Mouse (Mus musculus) olfactory bulb, adult 2 months (tissue): Measurements from ENCODE around the gene Dock8. TPM values are rescaled to one million over a fixed set of nuclear protein-coding genes. Genes with fewer than 3 reads are reported as not detected.
"Not testable (repeated sequence)": the region's sequence is repeated elsewhere in the genome, so short reads cannot be mapped to it uniquely, and the experiment has no call there.

Experiments used
- H3K27ac ChIP-seq: fragments of 200-500 bp; 2 replicates; pipeline ENCODE4 v1.5.1; 2012; ENCODE audit warnings: low read depth, low read length; ENCODE audit not compliant: insufficient read depth
- H3K4me1 ChIP-seq: fragments of 200-500 bp; 2 replicates; pipeline ENCODE4 v1.6.1; 2012; ENCODE audit warnings: low read length; ENCODE audit not compliant: control insufficient read depth, insufficient read depth
- H3K4me3 ChIP-seq: fragments of 200-500 bp; 2 replicates; pipeline ENCODE4 v1.5.1; 2012; ENCODE audit warnings: mild to moderate bottlenecking, low read depth, low read length, moderate library complexity; ENCODE audit not compliant: insufficient read depth
- CTCF ChIP-seq: fragments of 200-500 bp; IDR thresholded peaks from 2 replicates; pipeline ENCODE4 v1.5.1; 2012; ENCODE audit warnings: low read depth, mild to moderate bottlenecking, low read length, moderate library complexity; ENCODE audit not compliant: insufficient read depth
- POLR2A ChIP-seq: fragments of 200-500 bp; IDR thresholded peaks from 2 replicates; pipeline ENCODE4 v1.6.1; 2012; ENCODE audit warnings: mild to moderate bottlenecking, low read depth, low read length, moderate library complexity; ENCODE audit not compliant: insufficient read depth
- WGBS: fragments of 180-500 bp; shearing (Covaris S2); methylation state at CpG from one replicate; pipeline ENCODE4 v1.1.7; 2018; 5-methylcytosine and 5-hydroxymethylcytosine counted together
- polyA plus RNA-seq: library from polyadenylated mRNA; stranded (reverse); fragments of >200 nt; gene quantifications from 2 replicates; pipeline ENCODE4 v1.2.4, GENCODE M21; 2012; ENCODE audit warnings: low replicate concordance; ENCODE audit not compliant: missing spikeins, insufficient read depth, insufficient read length

Gene Dock8
- polyA plus RNA-seq, 1 experiment = not detected

GRCm38 (mm10) chr19:25031765-25032164 lies 32.4 kb downstream of the Dock8 start:
- Histone ChIP-seq H3K4me1 (no peaks in the 10 kb centered on the region), H3K27ac (no peak overlapping the region), H3K4me3 (no peak overlapping the region)
- WGBS = 85% methylated on average over 4 of the region's 4 CpGs
- TF ChIP-seq CTCF (no peak), POLR2A (no peak)

DNA sequence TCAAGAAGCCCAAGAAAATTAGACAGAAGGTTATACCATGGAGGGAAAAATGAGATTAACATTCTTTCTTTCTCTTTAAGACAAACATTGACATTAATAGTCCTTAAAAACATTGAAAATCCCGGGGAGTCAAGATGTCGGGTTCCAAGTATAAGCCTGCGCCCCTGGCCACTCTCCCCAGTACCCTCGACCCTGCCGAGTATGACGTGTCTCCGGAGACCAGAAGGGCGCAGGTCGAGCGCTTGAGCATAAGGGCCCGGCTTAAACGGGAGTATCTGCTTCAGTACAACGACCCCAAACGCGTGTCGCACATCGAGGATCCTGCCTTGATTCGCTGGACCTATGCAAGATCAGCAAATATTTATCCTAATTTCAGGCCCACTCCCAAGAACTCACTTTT lies 33.7 kb downstream of the Dock8 start:
- not testable (repeated sequence) for H3K4me1 ChIP-seq, H3K4me3 ChIP-seq, H3K27ac ChIP-seq
- 94% methylated on average over 8 of the region's 18 CpGs for WGBS

DNA sequence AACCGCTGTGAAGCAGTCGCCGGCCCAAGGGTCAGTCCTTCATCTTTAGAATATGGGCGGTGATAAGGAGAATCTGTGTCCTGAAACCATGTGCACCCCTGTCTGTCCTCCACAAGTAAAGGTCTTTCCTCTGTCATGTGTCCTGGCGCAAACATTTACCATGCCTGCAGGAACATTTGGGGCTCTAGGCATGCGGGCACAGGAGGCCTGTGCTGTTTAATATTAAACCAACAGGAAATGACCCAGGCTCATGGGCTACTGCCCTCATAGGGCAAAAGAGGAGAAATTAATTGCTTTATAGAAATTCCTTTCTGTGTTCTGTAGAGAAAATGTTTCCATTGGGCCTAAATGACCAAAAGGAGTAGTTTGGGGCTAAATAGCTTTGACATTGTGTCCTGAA lies 36.5 kb downstream of the Dock8 start:
- TF ChIP-seq CTCF (no peak), POLR2A (no peak)
- Histone ChIP-seq H3K4me1 (peaks cover 3% of the 10 kb centered on the region; the same call in 1 of the 2 replicates), H3K4me3 (no peak overlapping the region), H3K27ac (no peak overlapping the region)
- WGBS = 94% methylated on average over 6 of the region's 6 CpGs

- peaks cover 3% of the 10 kb centered on the region; the same call in 1 of the 2 replicates for H3K4me1 ChIP-seq
- 94% methylated on average over 5 of the region's 5 CpGs for WGBS
- H3K27ac ChIP-seq = no peak overlapping the region
- TF ChIP-seq CTCF = no peak
- no peak for TF ChIP-seq POLR2A
- no peak overlapping the region for H3K4me3 ChIP-seq
Observed at GRCm38 (mm10) chr19:25036784-25037183, 37.5 kb downstream of the Dock8 start.

DNA sequence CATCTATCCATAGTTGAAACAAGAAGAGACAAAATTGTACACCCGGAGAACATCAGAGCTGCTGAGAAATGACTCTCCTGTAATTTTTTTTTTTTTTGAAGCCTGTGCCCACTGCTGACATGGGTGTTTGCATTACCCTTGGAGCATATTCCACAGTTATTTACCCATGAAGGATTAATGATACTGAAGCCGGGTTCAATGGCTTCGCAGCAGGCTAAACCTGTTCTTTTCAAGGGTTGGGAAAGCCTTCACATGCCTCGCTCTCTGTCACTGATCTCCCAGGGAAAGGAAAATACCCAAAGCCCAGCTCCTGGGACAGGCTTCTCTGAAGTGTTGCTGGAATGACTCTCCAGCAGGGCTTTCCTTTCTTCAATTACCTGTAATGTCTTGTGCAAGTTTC lies 37.9 kb downstream of the Dock8 start:
- Histone ChIP-seq H3K27ac (no peak overlapping the region), H3K4me3 (no peak overlapping the region), H3K4me1 (peaks cover 3% of the 10 kb centered on the region; the same call in 1 of the 2 replicates)
- 79% methylated on average over 4 of the region's 4 CpGs for WGBS
- TF ChIP-seq CTCF (no peak), POLR2A (no peak)

DNA sequence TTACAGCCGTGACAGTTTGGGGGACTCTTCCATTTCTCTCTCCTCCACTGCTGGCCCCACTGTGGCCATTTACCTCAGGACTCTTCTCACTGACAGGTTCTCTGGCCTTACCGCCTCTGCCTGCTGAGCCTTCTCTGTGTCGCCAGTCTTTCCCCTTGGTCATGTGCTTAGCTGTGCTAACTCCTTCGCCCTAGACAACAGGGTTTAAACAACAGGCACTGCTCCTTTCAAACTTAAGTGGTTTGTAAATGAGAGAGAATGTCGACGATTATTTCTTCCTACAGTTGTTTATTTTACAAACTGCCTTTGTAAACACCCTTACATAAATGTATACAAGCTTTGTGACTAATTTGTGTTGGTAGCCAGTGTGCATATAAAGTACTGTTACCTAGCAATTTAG lies 39.0 kb downstream of the Dock8 start:
- H3K27ac ChIP-seq = no peak overlapping the region
- no peak overlapping the region for H3K4me3 ChIP-seq
- H3K4me1 ChIP-seq = peaks cover 3% of the 10 kb centered on the region; the same call in 1 of the 2 replicates
- 41% methylated on average over 6 of the region's 6 CpGs for WGBS
- TF ChIP-seq CTCF (no peak), POLR2A (no peak)

- Histone ChIP-seq H3K4me3 (no peak overlapping the region), H3K4me1 (peaks cover 3% of the 10 kb centered on the region; the same call in 1 of the 2 replicates), H3K27ac (no peak overlapping the region)
- no peak for TF ChIP-seq CTCF
- no peak for TF ChIP-seq POLR2A
- WGBS = 46% methylated on average over 6 of the region's 6 CpGs
Observed at GRCm38 (mm10) chr19:25041209-25041608, 41.9 kb downstream of the Dock8 start.

- no peak overlapping the region for H3K27ac ChIP-seq
- no peak overlapping the region for H3K4me3 ChIP-seq
- peaks cover 3% of the 10 kb centered on the region; the same call in 1 of the 2 replicates for H3K4me1 ChIP-seq
- 94% methylated on average over 11 of the region's 11 CpGs for WGBS
- TF ChIP-seq CTCF (no peak), POLR2A (no peak)
Observed at GRCm38 (mm10) chr19:25042973-25043372, 43.6 kb downstream of the Dock8 start.

DNA sequence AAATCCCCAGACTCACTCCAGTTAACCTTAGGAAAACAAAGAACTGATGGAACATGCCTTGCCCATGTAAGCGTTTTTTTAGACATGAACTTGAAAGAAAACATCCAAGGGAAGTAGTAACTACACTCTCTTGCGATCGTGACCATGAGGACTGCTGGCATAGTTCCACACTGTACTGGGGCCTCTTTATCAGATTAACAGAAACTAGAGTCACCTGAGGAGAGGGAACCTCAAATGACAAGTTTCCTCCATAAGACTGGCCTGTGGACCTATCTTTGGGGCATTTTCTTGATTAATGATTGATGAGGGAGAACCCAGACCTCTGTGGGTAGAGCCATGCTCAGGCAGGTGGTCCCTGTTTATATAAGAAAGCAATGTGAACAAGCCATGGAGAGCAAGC lies 44.7 kb downstream of the Dock8 start:
- Histone ChIP-seq H3K4me1 (no peaks in the 10 kb centered on the region), H3K27ac (no peak overlapping the region), H3K4me3 (no peak overlapping the region)
- no peak for TF ChIP-seq CTCF
- no peak for TF ChIP-seq POLR2A
- 87% methylated on average over 3 of the region's 3 CpGs for WGBS

DNA sequence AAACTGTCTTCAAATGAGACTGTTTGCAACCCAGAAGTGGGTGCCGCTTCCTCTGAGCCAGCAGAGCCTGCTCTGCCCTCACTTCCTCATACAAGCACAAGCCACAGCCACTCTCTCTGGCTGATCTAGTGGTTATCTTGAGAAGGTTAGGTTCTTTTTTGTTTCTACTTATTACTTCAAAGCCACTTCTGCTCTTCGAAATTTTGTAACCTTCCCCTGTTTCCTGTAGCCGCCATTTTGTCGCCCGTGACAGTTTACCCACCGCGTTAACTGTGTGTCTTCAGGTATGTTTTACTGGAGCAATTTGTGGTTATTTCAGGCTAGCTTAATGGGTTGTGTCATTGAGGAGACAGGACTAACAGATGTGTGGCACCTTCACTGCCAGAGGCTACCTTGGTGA lies 53.0 kb downstream of the Dock8 start:
- 89% methylated on average over 7 of the region's 7 CpGs for WGBS
- no peak overlapping the region for H3K27ac ChIP-seq
- no peak for TF ChIP-seq POLR2A
- no peak for TF ChIP-seq CTCF
- no peak overlapping the region for H3K4me3 ChIP-seq
- no peaks in the 10 kb centered on the region for H3K4me1 ChIP-seq
